Mouse (Mus musculus): ENCODE results near the gene Cdk5r1. TPM values are rescaled to one million over a fixed set of nuclear protein-coding genes. Genes with fewer than 3 reads are reported as not detected.
"Not testable (repeated sequence)": the region's sequence is repeated elsewhere in the genome, so short reads cannot be mapped to it uniquely, and the experiment has no call there.

Gene Cdk5r1
- total RNA-seq (2021), result 1 to 10 TPM; 2.2 to 3.9 TPM
- long read RNA-seq, experiment 1, full-length matches to known transcripts, result 2 of 2 reads
- long read RNA-seq, experiment 1, partial matches to known transcripts, result 0 of 2 reads
- long read RNA-seq, experiment 1, other reads (novel, unspliced or antisense), result 0 of 2 reads
- long read RNA-seq, experiment 2, full-length matches to known transcripts, result 1 of 1 reads
- long read RNA-seq, experiment 2, partial matches to known transcripts, result 0 of 1 reads
- long read RNA-seq, experiment 2, other reads (novel, unspliced or antisense), result 0 of 1 reads

GRCm38 (mm10) chr11:80476222-80477189 lies at the start of gene Cdk5r1:
Cdk5r1 (plus strand) TSS chr11:80477023.
- peak; percentile 92 for DNase-seq

GRCm38 (mm10) chr11:80428381-80429008 lies 48.3 kb upstream of the Cdk5r1 start, which contains the start of gene Psmd11:
Psmd11 (plus strand) TSS chr11:80428615.
- DNase-seq, result peak; percentile 96

- DNase-seq, result peak; percentile 62
These were observed 47.8 kb upstream of the Cdk5r1 start for GRCm38 (mm10) chr11:80429009-80429475.

GRCm38 (mm10) chr11:80429500-80430166 lies 47.2 kb upstream of the Cdk5r1 start:
- DNase-seq, result no peak

GRCm38 (mm10) chr11:80430366-80430910 lies 46.4 kb upstream of the Cdk5r1 start:
- no peak for DNase-seq

- no peak for DNase-seq
These were observed 29.9 kb upstream of the Cdk5r1 start for GRCm38 (mm10) chr11:80446916-80447315.

GRCm38 (mm10) chr11:80449859-80450258 lies 27.0 kb upstream of the Cdk5r1 start:
- DNase-seq, result no peak

GRCm38 (mm10) chr11:80452242-80452641 lies 24.6 kb upstream of the Cdk5r1 start:
- DNase-seq, result no peak

GRCm38 (mm10) chr11:80453198-80453597 lies 23.6 kb upstream of the Cdk5r1 start:
- DNase-seq, result no peak

- DNase-seq, result not testable (repeated sequence)
These were observed 13.2 kb upstream of the Cdk5r1 start for GRCm38 (mm10) chr11:80463605-80464130.

GRCm38 (mm10) chr11:80471836-80472605 lies 4.8 kb upstream of the Cdk5r1 start:
- DNase-seq, result no peak

- DNase-seq, result no peak
These were observed 2.6 kb upstream of the Cdk5r1 start for GRCm38 (mm10) chr11:80474175-80474691.

- DNase-seq, result peak; percentile 48
These were observed 2.0 kb upstream of the Cdk5r1 start for GRCm38 (mm10) chr11:80474846-80475245.

GRCm38 (mm10) chr11:80475544-80475943 lies 1.3 kb upstream of the Cdk5r1 start:
- no peak for DNase-seq

GRCm38 (mm10) chr11:80477341-80478199 lies 747 bp downstream of the Cdk5r1 start:
- DNase-seq, result peak; percentile 35

GRCm38 (mm10) chr11:80478694-80479412 lies 2.0 kb downstream of the Cdk5r1 start:
- no peak for DNase-seq

- no peak for DNase-seq
These were observed 2.6 kb downstream of the Cdk5r1 start for GRCm38 (mm10) chr11:80479425-80479824.

Data from adrenal gland, postnatal 10 days (tissue).